Mouse (Mus musculus) stomach, postnatal 0 days (tissue): ENCODE results near the gene H2al1d. TPM values are rescaled to one million over a fixed set of nuclear protein-coding genes. Genes with fewer than 3 reads are reported as not detected.
"Not testable (repeated sequence)": the region's sequence is repeated elsewhere in the genome, so short reads cannot be mapped to it uniquely, and the experiment has no call there.

Experiments used
- ATAC-seq: fragments of 200-750 bp; cut with Nextera tagmentation; 2 replicates; pipeline ENCODE4 v1.8.0; 2017; ENCODE audit not compliant: low FRiP score, low TSS enrichment
- DNase-seq: peaks from one replicate; pipeline ENCODE4 v3.0.0-alpha.2; 2016; ENCODE audit warnings: low spot score
- H3K27ac ChIP-seq: fragments of 300-500 bp; sonication (generic); replicated peaks from 2 replicates; pipeline ENCODE4 v1.5.1; 2014; ENCODE audit warnings: mild to moderate bottlenecking, control low read depth
- H3K27me3 ChIP-seq: fragments of 300-500 bp; sonication (generic); 2 replicates; pipeline ENCODE4 v1.6.1; 2014; ENCODE audit warnings: low read length; ENCODE audit not compliant: control insufficient read depth, insufficient read depth
- H3K36me3 ChIP-seq: fragments of 300-500 bp; sonication (generic); 2 replicates; pipeline ENCODE4 v1.6.1; 2014; ENCODE audit warnings: low read length, mixed read lengths; ENCODE audit not compliant: control insufficient read depth, insufficient read depth
- H3K4me1 ChIP-seq: fragments of 300-500 bp; sonication (generic); replicated peaks from 2 replicates; pipeline ENCODE4 v1.6.1; 2014; ENCODE audit warnings: antibody characterized with exemption; ENCODE audit not compliant: control insufficient read depth, insufficient read depth
- H3K4me2 ChIP-seq: fragments of 300-500 bp; sonication (generic); replicated peaks from 2 replicates; pipeline ENCODE4 v1.6.1; 2014; ENCODE audit warnings: low read depth, mild to moderate bottlenecking, control low read depth, moderate library complexity
- H3K4me3 ChIP-seq: fragments of 300-500 bp; sonication (generic); 2 replicates; pipeline ENCODE4 v1.5.1; 2014; ENCODE audit warnings: low read depth, low read length, control low read depth
- H3K9ac ChIP-seq: fragments of 300-500 bp; sonication (generic); 2 replicates; pipeline ENCODE4 v1.6.1; 2014; ENCODE audit warnings: mild to moderate bottlenecking, low read length, control low read depth, mixed read lengths
- H3K9me3 ChIP-seq: fragments of 300-500 bp; sonication (generic); 2 replicates; pipeline ENCODE4 v1.6.1; 2016; ENCODE audit warnings: low read length; ENCODE audit not compliant: control insufficient read depth
- CTCF ChIP-seq: IDR thresholded peaks from 2 replicates; pipeline ENCODE4 v1.5.1; 2016; ENCODE audit warnings: antibody characterized with exemption, low read depth, mild to moderate bottlenecking, moderate library complexity
- EP300 ChIP-seq: optimal IDR thresholded peaks from 2 replicates; pipeline ENCODE3; 2016; ENCODE audit warnings: antibody characterized with exemption
- WGBS: fragments of 180-500 bp; shearing (Covaris S2); extraction: QIAGEN DNeasy Blood & Tissue Kit; methylation state at CpG from one replicate; pipeline ENCODE4 v1.1.7; 2014; 5-methylcytosine and 5-hydroxymethylcytosine counted together
- polyA plus RNA-seq: library from polyadenylated mRNA; unstranded; fragments of >200 nt; fragmentation: Nextera tagmentation; extraction: Ambion mirVana; gene quantifications from 2 replicates; pipeline ENCODE4 v1.2.1, GENCODE M21; 2015

H2al1d gene
- polyA plus RNA-seq = not detected in 2 replicates

DNA sequence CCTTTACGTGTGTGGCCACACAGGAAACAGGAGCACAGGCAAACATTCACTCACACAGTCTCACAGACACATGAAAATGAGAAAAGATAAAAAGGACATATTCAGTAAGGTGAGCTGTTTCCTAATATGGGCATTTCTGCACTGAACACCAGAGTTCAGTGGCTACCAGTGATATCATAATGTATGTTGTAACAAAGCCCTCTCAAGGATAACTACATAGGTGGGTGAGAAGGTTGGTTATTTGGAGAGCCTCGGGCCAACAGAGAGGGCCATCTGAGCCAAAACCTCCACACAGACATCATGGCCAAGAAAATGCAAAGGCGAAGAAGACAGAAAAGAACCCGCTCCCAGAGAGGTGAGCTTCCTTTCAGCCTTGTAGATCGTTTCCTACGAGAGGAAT lies at the start of gene H2al1d:
Gene H2al1d, plus strand, starts transcription at position 301 of the 400 bp plus-strand sequence.
- no CpG with 5 or more reads among the region's 6 CpGs for WGBS
- not testable (repeated sequence) for H3K9me3 ChIP-seq, H3K4me3 ChIP-seq, DNase-seq, H3K9ac ChIP-seq, H3K36me3 ChIP-seq, H3K4me2 ChIP-seq, ATAC-seq, H3K27ac ChIP-seq, H3K27me3 ChIP-seq, H3K4me1 ChIP-seq

DNA sequence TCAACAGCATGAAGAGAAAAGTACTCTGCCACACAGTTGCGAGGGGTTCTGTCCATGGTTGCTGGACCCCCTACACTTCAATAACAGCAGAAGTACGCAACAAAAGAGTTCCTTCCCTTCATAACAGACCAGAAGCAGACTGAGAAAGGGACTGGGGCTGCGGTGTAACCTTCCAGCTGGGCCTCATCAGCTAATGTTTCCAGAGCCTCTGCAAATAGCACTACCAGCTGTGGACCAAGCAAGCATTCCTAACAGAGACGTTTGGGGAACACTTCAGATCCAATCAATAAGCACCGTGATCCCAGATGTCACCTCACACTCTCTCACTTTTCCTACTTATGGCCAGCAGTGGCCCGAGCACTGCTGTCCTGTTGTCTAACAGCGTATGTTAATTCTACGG lies 43.7 kb upstream of the H2al1d start:
- DNase-seq (no peak), ATAC-seq (no peak)
- Histone ChIP-seq H3K9me3 (no peaks in the 10 kb centered on the region), H3K36me3 (no peaks in the 10 kb centered on the region), H3K9ac (no peak overlapping the region), H3K4me2 (no peak overlapping the region), H3K27ac (no peak overlapping the region), H3K27me3 (no peaks in the 10 kb centered on the region), H3K4me3 (no peak overlapping the region), H3K4me1 (no peaks in the 10 kb centered on the region)
- WGBS = 52% methylated on average over 8 of the region's 8 CpGs
- TF ChIP-seq EP300 = no peak
- no peak for TF ChIP-seq CTCF

DNA sequence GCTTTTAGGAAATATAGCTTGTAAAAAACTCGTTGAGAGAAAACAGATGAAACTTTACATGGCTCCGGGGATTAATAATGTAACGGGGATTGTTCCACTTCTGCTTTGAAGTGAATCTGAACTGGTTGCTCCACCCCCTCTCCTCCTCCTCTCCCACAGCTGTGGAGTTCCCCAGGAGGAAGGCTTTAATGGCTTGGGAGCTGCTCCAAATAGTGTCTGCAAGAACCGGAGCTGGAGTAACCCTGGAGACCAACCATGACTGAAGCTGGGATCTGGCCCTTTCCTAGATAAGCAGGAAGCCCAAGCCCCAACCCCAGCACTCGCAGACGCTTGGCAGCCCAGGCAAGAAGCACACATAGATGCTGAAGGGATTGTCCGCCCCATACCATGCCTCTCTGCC lies 40.8 kb upstream of the H2al1d start:
- no peak for ATAC-seq
- no peak for DNase-seq

DNA sequence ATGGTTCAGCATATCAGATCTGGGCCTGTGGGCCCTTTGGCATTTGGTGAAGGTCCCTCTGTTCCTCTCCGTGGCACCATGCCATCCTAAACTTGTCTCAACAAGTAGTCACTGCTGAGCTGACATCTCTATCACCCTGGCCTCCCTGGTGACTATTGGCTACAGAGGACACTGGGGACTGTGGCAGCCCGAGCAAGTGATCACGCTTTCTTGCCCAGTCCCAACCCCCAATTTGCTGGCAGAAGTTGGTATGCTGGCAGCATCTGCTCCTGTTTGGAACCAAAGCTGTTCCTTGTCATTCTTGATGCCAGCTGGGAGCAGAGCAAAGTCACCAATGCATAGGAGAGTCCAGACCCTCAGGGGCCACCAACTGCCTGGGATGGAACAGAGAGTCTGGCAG lies 39.5 kb upstream of the H2al1d start:
- 89% methylated on average over 3 of the region's 3 CpGs for WGBS
- DNase-seq = no peak
- Histone ChIP-seq H3K9me3 (no peaks in the 10 kb centered on the region), H3K4me3 (no peak overlapping the region), H3K9ac (no peak overlapping the region), H3K4me1 (no peaks in the 10 kb centered on the region), H3K4me2 (no peak overlapping the region), H3K36me3 (no peaks in the 10 kb centered on the region), H3K27ac (no peak overlapping the region), H3K27me3 (no peaks in the 10 kb centered on the region)
- ATAC-seq = no peak
- TF ChIP-seq EP300 (no peak), CTCF (no peak)

More for the DNA sequence above, 40.8 kb upstream of the H2al1d start:
- no peak overlapping the region for H3K4me2 ChIP-seq
- no peaks in the 10 kb centered on the region for H3K4me1 ChIP-seq
- H3K9me3 ChIP-seq = no peaks in the 10 kb centered on the region
- no peak overlapping the region for H3K9ac ChIP-seq
- WGBS = 44% methylated on average over 7 of the region's 7 CpGs
- no peak overlapping the region for H3K27ac ChIP-seq
- no peak for TF ChIP-seq EP300
- TF ChIP-seq CTCF = no peak
- H3K4me3 ChIP-seq = no peak overlapping the region
- H3K36me3 ChIP-seq = no peaks in the 10 kb centered on the region
- H3K27me3 ChIP-seq = no peaks in the 10 kb centered on the region

DNA sequence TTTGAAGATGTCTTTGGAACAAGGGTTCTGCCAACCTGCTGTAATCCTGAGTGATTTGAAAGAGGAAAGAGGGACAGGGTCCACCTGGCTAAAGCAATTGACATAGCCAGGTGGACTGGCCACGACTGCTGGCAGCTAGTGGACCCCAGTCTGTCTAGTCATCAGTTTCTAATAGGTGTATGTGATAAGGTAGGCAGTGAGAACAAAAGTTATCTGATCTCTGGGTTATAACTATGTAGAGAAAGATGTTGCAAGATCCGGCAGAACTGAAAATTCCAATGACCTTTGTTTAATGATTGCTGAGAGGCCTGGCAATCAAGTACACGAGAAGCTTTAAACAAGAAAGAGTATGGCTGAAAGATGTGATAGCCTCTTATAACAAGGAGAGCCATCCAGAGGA lies 35.4 kb upstream of the H2al1d start:
- DNase-seq (no peak), ATAC-seq (no peak)
- H3K27me3 ChIP-seq = no peaks in the 10 kb centered on the region
- H3K9me3 ChIP-seq = no peaks in the 10 kb centered on the region
- no peak overlapping the region for H3K4me2 ChIP-seq
- H3K36me3 ChIP-seq = no peaks in the 10 kb centered on the region
- no peak overlapping the region for H3K9ac ChIP-seq
- TF ChIP-seq EP300 (no peak), CTCF (no peak)
- 66% methylated on average over 3 of the region's 3 CpGs for WGBS
- no peaks in the 10 kb centered on the region for H3K4me1 ChIP-seq
- H3K27ac ChIP-seq = no peak overlapping the region
- H3K4me3 ChIP-seq = no peak overlapping the region

DNA sequence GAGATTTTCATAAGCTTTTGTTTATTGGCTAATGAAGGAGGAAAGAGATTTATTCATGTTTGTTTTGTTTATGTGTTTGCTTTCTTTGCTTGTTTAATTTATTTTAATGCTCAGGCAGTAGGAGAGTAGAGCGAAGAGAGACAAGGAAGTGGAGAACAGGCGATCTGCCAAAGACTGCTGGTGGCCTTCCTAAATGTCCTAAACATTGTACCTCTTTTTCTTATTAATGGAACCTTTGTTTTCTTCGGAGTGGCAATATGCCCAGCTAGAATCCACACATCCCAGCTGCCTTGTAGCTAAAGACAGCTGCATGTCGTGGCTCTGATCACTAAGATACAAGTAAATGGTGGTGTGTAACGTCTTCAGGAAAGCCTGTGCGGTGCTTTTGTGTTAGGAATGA lies 31.5 kb upstream of the H2al1d start:
- Histone ChIP-seq H3K4me2 (no peak overlapping the region), H3K27me3 (no peaks in the 10 kb centered on the region), H3K4me1 (no peaks in the 10 kb centered on the region), H3K9me3 (no peaks in the 10 kb centered on the region), H3K36me3 (no peaks in the 10 kb centered on the region), H3K9ac (no peak overlapping the region), H3K4me3 (no peak overlapping the region), H3K27ac (no peak overlapping the region)
- DNase-seq = no peak
- ATAC-seq = no peak
- WGBS = 67% methylated on average over 6 of the region's 6 CpGs
- no peak for TF ChIP-seq EP300
- TF ChIP-seq CTCF = no peak
